Mouse (Mus musculus) layer of hippocampus, adult 9-10 months (tissue): Measurements from ENCODE around the gene Prlr.

Source experiments
- DNase-seq: peaks from one replicate; pipeline ENCODE4 v3.0.0; 2022; ENCODE audit warnings: low spot score

Gene Prlr

GRCm38 (mm10) chr15:10330626-10331025, 153.6 kb downstream of the Prlr start:
- no peak for DNase-seq

- DNase-seq = no peak
Observed at GRCm38 (mm10) chr15:10332566-10332965, 155.5 kb downstream of the Prlr start.

- DNase-seq = no peak
Observed at GRCm38 (mm10) chr15:10338606-10339005, 161.6 kb downstream of the Prlr start.

- no peak for DNase-seq
Observed at GRCm38 (mm10) chr15:10347044-10347443, 170.0 kb downstream of the Prlr start.

- no peak for DNase-seq
Observed at GRCm38 (mm10) chr15:10358039-10358948, 181.3 kb downstream of the Prlr start, which contains the start of gene Agxt2. TSS of gene Agxt2 (plus strand) at chr15:10358532.

- no peak for DNase-seq
Observed at GRCm38 (mm10) chr15:10366331-10366730, 189.3 kb downstream of the Prlr start.

GRCm38 (mm10) chr15:10375404-10375803, 198.4 kb downstream of the Prlr start:
- no peak for DNase-seq

- no peak for DNase-seq
Observed at GRCm38 (mm10) chr15:10378338-10378959, 201.4 kb downstream of the Prlr start.

GRCm38 (mm10) chr15:10379757-10380458, 202.9 kb downstream of the Prlr start:
- DNase-seq = no peak

- no peak for DNase-seq
Observed at GRCm38 (mm10) chr15:10387263-10387662, 210.2 kb downstream of the Prlr start.
